Mouse (Mus musculus): ENCODE measurements around the gene Gda. TPM values are rescaled to one million over a fixed set of nuclear protein-coding genes. Genes with fewer than 3 reads are reported as not detected.

Gene Gda
- polyA plus RNA-seq, 1 experiment from 2014 or later: not detected

DNA sequence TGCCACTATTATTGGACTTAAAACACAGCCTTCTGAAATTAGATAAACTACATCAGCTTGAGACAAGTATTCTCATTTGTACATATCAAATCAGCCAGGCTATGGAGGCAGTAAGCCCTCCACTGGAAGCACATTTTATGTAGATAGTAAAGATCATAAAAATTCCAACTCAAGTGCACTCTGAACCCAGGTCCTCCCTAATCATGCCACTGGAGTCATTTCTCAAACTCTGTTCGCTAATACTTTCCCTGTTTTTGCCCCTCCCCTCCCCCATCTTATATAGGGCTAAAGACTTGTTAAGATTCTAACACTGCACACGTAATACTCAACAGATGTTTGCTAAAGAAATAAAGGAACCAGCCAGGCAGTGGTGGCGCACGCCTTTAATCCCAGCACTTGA is 39.9 kb downstream of the Gda start:
- Histone ChIP-seq H3K27me3 (ENCODE audit: low read depth, poor library complexity, severe bottlenecking) (no peaks in the 10 kb centered on the region), H3K36me3 (no peaks in the 10 kb centered on the region), H3K4me1 (no peaks in the 10 kb centered on the region), H3K27ac (no peak overlapping the region), H3K9me3 (replicated peaks) (no peaks in the 10 kb centered on the region), H3K4me3 (no peak overlapping the region)
- no peak for DNase-seq (ENCODE audit: low spot score)
- WGBS: 83% methylated on average over 4 of the region's 4 CpGs

DNA sequence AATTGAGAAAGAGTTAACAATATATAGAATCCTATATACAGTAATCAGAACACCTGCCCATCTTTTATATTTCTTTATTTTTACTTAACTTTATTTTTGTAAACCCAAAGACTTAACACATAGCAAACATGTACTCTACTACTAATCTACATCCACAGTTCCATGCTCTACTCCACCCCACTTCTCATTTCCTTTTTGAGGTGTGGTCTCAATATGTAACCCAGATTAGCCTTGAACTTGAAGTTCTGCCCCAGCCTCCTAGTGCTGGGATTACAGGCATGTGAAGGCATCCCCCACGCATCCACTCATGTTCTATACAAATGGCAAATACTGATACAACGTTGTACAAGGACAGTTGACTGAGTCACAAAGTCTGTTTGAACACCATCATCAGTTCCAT is 40.4 kb downstream of the Gda start:
- H3K4me3 ChIP-seq: no peak overlapping the region
- no peaks in the 10 kb centered on the region for H3K36me3 ChIP-seq
- 81% methylated on average over 2 of the region's 2 CpGs for WGBS
- DNase-seq (ENCODE audit: low spot score): no peak
- no peak overlapping the region for H3K27ac ChIP-seq
- no peaks in the 10 kb centered on the region for H3K9me3 ChIP-seq (replicated peaks)
- no peaks in the 10 kb centered on the region for H3K27me3 ChIP-seq (ENCODE audit: low read depth, poor library complexity, severe bottlenecking)
- H3K4me1 ChIP-seq: no peaks in the 10 kb centered on the region

DNA sequence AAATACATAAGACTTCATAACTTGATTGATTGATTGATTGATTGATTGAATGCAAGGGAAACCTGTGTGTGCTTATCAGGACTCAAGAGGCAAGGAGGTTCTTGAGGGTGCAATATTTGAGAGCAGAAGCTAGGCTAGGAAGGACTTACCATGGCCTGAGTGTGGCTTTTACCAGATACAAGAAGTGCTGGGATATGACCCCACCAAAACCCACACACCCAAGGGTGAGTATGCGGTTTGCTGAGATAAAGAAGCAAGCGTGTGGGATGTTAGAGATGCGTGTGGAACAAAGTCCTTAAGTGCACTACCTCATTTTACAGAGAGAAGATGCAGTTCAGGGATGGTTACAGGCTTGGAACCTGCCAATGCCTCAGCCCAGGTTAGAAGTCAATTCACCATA is 41.0 kb downstream of the Gda start:
- Histone ChIP-seq H3K4me1 (no peaks in the 10 kb centered on the region), H3K27me3 (ENCODE audit: low read depth, poor library complexity, severe bottlenecking) (no peaks in the 10 kb centered on the region), H3K36me3 (no peaks in the 10 kb centered on the region), H3K9me3 (replicated peaks) (no peaks in the 10 kb centered on the region), H3K27ac (no peak overlapping the region), H3K4me3 (no peak overlapping the region)
- no peak for DNase-seq (ENCODE audit: low spot score)
- 92% methylated on average over 3 of the region's 3 CpGs for WGBS

DNA sequence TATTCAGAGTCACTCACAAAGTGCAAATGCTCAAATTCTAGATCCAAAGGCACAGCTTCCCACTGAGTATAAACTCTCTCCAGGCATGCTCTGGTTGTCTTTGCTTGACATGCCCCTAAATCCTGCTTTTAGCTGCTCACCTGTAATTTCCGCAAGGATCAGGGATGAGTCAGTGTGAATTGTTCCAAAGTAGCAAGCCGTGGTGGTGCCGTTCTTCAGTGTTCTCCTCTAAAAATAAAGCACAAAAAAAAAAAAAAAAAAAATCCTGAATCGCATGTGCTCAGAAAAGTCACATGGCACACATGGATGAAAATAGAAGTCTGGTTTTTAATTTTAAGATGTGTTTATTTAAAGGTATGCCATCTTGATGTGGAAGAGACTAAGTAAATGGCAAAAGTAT is 47.9 kb downstream of the Gda start:
- Histone ChIP-seq H3K27me3 (ENCODE audit: low read depth, poor library complexity, severe bottlenecking) (no peaks in the 10 kb centered on the region), H3K36me3 (no peaks in the 10 kb centered on the region), H3K4me3 (no peak overlapping the region), H3K4me1 (no peaks in the 10 kb centered on the region), H3K27ac (no peak overlapping the region), H3K9me3 (replicated peaks) (no peaks in the 10 kb centered on the region)
- WGBS: 95% methylated on average over 4 of the region's 4 CpGs
- no peak for DNase-seq (ENCODE audit: low spot score)

DNA sequence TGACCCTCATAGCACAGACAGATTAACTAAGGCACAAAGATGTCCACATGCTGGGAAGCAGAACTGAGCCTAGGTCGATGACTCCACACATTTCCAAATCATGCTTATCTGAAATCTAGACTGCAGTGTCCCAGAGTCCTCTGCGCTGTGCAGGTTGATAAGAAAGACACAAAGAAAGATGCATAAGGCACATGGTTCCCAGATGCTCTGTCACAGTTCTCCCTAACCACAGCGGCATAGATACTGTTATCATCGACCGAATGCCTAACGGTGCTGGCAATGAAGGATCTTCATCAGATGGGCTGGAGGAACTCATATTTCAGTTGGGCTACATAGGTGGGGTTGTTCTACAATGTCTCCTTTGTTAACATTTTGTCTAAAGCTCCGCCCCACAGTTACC is 49.5 kb downstream of the Gda start:
- Histone ChIP-seq H3K36me3 (no peaks in the 10 kb centered on the region), H3K4me3 (no peak overlapping the region), H3K27ac (no peak overlapping the region), H3K9me3 (replicated peaks) (no peaks in the 10 kb centered on the region), H3K27me3 (ENCODE audit: low read depth, poor library complexity, severe bottlenecking) (no peaks in the 10 kb centered on the region), H3K4me1 (no peaks in the 10 kb centered on the region)
- DNase-seq (ENCODE audit: low spot score): no peak
- WGBS: 95% methylated on average over 7 of the region's 7 CpGs

DNA sequence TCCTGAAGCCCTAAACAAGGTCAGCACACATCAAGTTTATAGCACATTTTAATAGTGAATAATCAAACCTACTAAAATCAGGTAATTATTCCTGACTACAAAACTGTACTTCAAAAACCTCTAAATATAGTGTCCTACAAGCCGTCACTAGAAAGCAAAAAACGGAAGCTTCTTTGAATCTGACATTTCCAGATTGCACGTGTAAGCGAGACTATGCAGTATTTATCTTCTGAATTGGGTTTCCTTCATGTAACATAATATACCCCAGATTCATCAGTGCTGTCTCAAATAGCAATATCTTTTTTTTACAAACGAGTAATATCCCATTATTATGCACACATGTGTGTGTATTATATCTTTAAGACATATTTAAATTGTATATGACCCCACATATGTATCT is 54.8 kb downstream of the Gda start:
- no peak overlapping the region for H3K27ac ChIP-seq
- DNase-seq (ENCODE audit: low spot score): no peak
- no peaks in the 10 kb centered on the region for H3K9me3 ChIP-seq (replicated peaks)
- 94% methylated on average over 5 of the region's 5 CpGs for WGBS
- H3K4me1 ChIP-seq: no peaks in the 10 kb centered on the region
- H3K4me3 ChIP-seq: no peak overlapping the region
- no peaks in the 10 kb centered on the region for H3K27me3 ChIP-seq (ENCODE audit: low read depth, poor library complexity, severe bottlenecking)
- no peaks in the 10 kb centered on the region for H3K36me3 ChIP-seq

DNA sequence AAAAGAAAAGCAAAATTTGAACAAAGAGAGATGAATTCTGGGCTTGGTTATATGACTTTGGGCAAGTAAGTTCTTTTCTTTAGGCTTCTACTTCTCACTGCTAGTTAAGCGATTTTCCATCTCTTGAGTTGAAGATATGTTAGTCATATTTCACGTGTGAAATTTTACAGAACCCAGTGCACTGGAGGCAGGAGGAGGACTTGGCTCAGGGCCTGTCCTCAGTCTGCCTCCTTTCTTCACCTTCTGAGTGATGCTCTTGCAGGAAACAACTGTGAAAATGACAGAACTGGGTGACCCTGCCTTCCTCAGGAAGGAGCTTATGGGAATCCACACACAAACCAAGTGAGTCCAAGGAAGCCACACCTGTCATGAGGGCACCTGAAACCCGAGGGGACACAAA is 57.9 kb downstream of the Gda start:
- Histone ChIP-seq H3K4me3 (no peak overlapping the region), H3K9me3 (replicated peaks) (no peaks in the 10 kb centered on the region), H3K27me3 (ENCODE audit: low read depth, poor library complexity, severe bottlenecking) (no peaks in the 10 kb centered on the region), H3K36me3 (no peaks in the 10 kb centered on the region), H3K4me1 (no peaks in the 10 kb centered on the region), H3K27ac (no peak overlapping the region)
- WGBS: 78% methylated on average over 3 of the region's 3 CpGs
- DNase-seq (ENCODE audit: low spot score): no peak

DNA sequence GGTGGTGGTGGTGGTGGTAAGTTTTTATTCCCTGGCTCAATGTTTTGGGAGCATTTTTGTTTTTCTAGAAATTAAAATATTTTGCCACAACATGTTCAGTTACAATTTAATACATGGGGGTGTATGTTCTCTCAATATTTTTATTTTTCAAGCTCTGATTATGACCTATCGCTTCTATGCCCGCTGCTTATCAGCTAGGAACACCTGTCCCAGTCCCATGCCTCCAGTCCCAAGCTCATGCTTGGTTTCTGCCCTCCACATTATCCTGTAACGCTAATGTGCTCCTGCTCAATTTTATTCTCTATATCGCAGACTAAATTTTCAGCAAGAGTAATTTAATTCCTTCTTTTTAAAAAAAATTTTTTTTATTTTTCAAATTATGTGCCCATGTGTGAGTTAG is 64.1 kb downstream of the Gda start:
- Histone ChIP-seq H3K4me3 (no peak overlapping the region), H3K27ac (no peak overlapping the region), H3K9me3 (replicated peaks) (no peaks in the 10 kb centered on the region), H3K27me3 (ENCODE audit: low read depth, poor library complexity, severe bottlenecking) (no peaks in the 10 kb centered on the region), H3K36me3 (no peaks in the 10 kb centered on the region), H3K4me1 (no peaks in the 10 kb centered on the region)
- no peak for DNase-seq (ENCODE audit: low spot score)
- 93% methylated on average over 4 of the region's 4 CpGs for WGBS

DNA sequence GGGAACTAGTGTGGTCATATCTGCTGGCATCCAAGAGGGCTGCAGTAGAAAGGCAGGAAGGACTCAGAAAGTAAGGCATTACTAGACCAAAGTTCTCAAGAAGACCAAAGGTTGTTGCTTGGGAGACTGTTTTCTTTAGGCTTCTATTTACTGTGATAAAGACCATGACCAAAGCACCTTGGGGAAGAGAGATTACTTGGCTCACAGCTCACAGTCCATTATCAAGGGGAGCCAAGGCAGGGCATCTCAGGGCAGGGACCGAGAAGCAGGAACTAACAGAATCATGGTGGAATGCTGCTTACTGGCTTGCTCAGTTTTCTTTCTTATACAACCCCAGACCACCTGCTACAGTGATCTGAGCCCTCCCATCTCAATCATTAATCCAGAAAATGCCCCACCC is 65.9 kb downstream of the Gda start:
- Histone ChIP-seq H3K27ac (no peak overlapping the region), H3K9me3 (replicated peaks) (no peaks in the 10 kb centered on the region), H3K27me3 (ENCODE audit: low read depth, poor library complexity, severe bottlenecking) (no peaks in the 10 kb centered on the region), H3K4me3 (no peak overlapping the region), H3K4me1 (no peaks in the 10 kb centered on the region), H3K36me3 (no peaks in the 10 kb centered on the region)
- WGBS: 83% methylated on average over 1 of the region's 1 CpGs
- DNase-seq (ENCODE audit: low spot score): no peak

DNA sequence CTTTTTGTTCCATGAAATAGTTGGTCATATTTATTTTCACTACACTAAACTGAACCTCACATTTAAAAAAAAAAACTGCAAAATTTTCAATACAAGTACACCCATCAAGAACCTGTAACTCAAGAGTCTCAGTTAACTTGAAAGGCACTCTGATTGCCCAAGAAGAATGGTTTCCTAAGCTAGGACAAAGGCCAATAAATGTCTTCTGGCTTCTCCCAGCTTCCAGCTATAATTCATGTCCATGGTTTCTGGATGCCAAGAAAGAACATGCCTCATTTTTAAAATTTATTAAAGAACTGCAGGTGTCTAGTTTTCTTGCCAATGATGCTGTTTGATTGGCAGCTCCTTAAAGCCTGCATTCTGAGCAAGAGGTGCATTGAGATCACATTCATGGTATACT is 75.3 kb downstream of the Gda start:
- Histone ChIP-seq H3K4me1 (no peaks in the 10 kb centered on the region), H3K36me3 (no peaks in the 10 kb centered on the region), H3K4me3 (no peak overlapping the region), H3K9me3 (replicated peaks) (no peaks in the 10 kb centered on the region), H3K27me3 (ENCODE audit: low read depth, poor library complexity, severe bottlenecking) (no peaks in the 10 kb centered on the region), H3K27ac (no peak overlapping the region)
- no peak for DNase-seq (ENCODE audit: low spot score)

DNA sequence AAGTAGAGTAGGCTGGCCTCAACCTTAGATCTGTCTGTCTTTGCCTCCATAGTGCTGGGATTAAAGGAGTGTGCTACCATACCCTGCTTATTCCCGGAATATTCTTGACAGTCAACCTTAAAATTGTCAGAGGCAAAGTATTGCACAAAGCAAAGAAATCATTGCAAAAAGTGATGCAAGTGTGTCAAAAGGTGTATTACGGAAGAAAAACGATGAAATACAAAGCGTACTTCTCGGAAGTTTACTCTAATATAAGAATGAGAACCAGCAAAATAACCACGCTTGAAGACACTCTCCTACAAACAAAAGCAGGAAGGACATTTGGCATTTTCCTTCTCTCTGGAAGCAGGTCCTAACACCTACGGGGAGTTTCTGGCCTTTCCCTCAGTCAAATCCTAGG is 76.9 kb downstream of the Gda start:
- no peaks in the 10 kb centered on the region for H3K9me3 ChIP-seq (replicated peaks)
- 93% methylated on average over 7 of the region's 7 CpGs for WGBS

DNA sequence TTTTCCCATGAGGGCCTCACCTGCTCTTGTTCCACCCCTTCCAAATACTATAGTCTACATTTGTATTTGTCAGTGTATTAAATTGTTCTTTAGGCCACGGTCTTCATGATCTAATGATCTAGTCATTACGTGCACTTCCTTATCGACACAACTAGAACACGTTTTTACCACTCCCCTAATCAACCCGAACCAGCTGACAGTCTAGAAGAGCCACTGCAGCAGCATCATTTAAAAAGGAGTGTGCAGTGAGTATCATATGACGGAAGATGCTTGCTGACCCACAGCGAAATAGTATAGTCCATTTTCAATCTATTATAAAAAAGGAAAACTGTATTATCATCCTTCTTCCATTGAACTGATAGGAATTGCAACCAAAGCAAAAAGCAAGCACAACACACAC is 82.3 kb downstream of the Gda start:
- no peak for DNase-seq (ENCODE audit: low spot score)
- Histone ChIP-seq H3K4me3 (no peak overlapping the region), H3K36me3 (no peaks in the 10 kb centered on the region), H3K9me3 (replicated peaks) (no peaks in the 10 kb centered on the region), H3K27me3 (ENCODE audit: low read depth, poor library complexity, severe bottlenecking) (no peaks in the 10 kb centered on the region), H3K27ac (no peak overlapping the region), H3K4me1 (no peaks in the 10 kb centered on the region)
- WGBS: 92% methylated on average over 7 of the region's 7 CpGs

More for the DNA sequence above, 76.9 kb downstream of the Gda start:
- Histone ChIP-seq H3K27me3 (ENCODE audit: low read depth, poor library complexity, severe bottlenecking) (no peaks in the 10 kb centered on the region), H3K4me1 (no peaks in the 10 kb centered on the region), H3K4me3 (no peak overlapping the region), H3K36me3 (no peaks in the 10 kb centered on the region), H3K27ac (no peak overlapping the region)
- no peak for DNase-seq (ENCODE audit: low spot score)

DNA sequence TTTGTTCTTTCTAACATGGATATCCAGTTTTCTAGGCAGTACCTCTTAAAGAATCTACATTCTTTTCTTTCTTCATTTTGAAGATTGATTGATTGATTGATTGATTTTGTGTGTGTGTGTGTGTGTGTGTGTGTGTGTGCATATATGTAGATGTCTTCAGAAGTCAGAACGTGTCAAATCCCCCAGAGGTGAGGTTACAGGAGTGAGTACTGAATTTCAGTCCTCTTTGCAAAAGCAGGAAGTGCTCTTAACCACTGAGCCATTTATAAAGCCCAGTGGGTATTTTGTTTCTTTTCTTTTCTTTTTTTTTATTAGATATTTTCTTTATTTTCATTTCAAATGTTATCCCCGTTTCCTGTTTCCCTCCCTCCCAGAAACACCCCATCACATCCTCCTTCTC is 86.4 kb downstream of the Gda start:
- no peaks in the 10 kb centered on the region for H3K27me3 ChIP-seq (ENCODE audit: low read depth, poor library complexity, severe bottlenecking)
- H3K9me3 ChIP-seq (replicated peaks): no peaks in the 10 kb centered on the region
- DNase-seq (ENCODE audit: low spot score): no peak
- no peaks in the 10 kb centered on the region for H3K4me1 ChIP-seq
- H3K36me3 ChIP-seq: no peaks in the 10 kb centered on the region
- H3K27ac ChIP-seq: no peak overlapping the region
- H3K4me3 ChIP-seq: no peak overlapping the region
- WGBS: 69% methylated on average over 2 of the region's 2 CpGs

DNA sequence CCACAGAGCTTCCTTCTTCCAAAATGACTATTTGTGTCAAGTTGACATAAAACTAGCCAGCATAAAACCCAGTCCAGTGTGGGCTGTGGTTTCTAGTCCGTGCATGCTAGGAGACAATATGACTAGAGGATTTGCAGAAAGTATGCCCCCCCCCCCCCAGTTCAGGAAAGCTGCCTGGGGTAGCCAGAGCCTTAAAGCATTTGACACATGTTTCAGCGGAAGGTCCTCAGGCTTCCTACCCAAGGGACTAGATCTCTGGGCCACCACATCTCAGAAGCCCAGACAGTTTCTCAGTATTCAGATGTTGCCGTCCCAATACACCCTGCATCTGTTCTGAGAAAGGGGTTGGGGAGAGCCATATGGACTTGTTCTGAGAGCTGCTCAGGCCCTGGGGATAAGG is 89.0 kb downstream of the Gda start:
- no peak overlapping the region for H3K27ac ChIP-seq
- no peaks in the 10 kb centered on the region for H3K36me3 ChIP-seq
- H3K4me1 ChIP-seq: no peaks in the 10 kb centered on the region
- no peak overlapping the region for H3K4me3 ChIP-seq
- H3K27me3 ChIP-seq (ENCODE audit: low read depth, poor library complexity, severe bottlenecking): no peaks in the 10 kb centered on the region
- DNase-seq (ENCODE audit: low spot score): no peak
- WGBS: 88% methylated on average over 3 of the region's 3 CpGs
- no peaks in the 10 kb centered on the region for H3K9me3 ChIP-seq (replicated peaks)
